Mouse (Mus musculus): ENCODE data around the gene Grin2c. TPM values are rescaled to one million over a fixed set of nuclear protein-coding genes. Genes with fewer than 3 reads are reported as not detected.

The Grin2c gene
- polyA plus RNA-seq, 1 experiment from 2014 or later = 0.18 TPM

Other genes with a start within 250 kb of the Grin2c start
- gene Cd300ld4, start 240.2 kb downstream of the Grin2c start, polyA plus RNA-seq (2016; fragmentation: Nextera tagmentation; extraction: Ambion mirVana) = not detected in 2 replicates
- not detected in 2 replicates for gene Cd300ld5, start 229.5 kb downstream of the Grin2c start, polyA plus RNA-seq (2016; fragmentation: Nextera tagmentation; extraction: Ambion mirVana)
- not detected in 2 replicates for gene Cd300ld3, start 218.8 kb downstream of the Grin2c start, polyA plus RNA-seq (2016; fragmentation: Nextera tagmentation; extraction: Ambion mirVana)
- gene Cd300e, start 205.1 kb downstream of the Grin2c start, polyA plus RNA-seq (2016; fragmentation: Nextera tagmentation; extraction: Ambion mirVana) = not detected in 2 replicates
- gene Rab37, start 175.8 kb downstream of the Grin2c start, polyA plus RNA-seq (2016; fragmentation: Nextera tagmentation; extraction: Ambion mirVana) = 0.44 and 1.4 TPM in 2 replicates
- gene Cd300lf, start 133.3 kb downstream of the Grin2c start, polyA plus RNA-seq (2016; fragmentation: Nextera tagmentation; extraction: Ambion mirVana) = 0.11 TPM in 1 of 2 replicates, not detected in the other
- gene Slc9a3r1, start 103.9 kb downstream of the Grin2c start, polyA plus RNA-seq (2016; fragmentation: Nextera tagmentation; extraction: Ambion mirVana) = 39.6 and 49.8 TPM in 2 replicates
- 6.9 and 10.6 TPM in 2 replicates for gene Tmem104, start 79.8 kb downstream of the Grin2c start, polyA plus RNA-seq (2016; fragmentation: Nextera tagmentation; extraction: Ambion mirVana)
- gene Nat9, start 79.4 kb downstream of the Grin2c start, polyA plus RNA-seq (2016; fragmentation: Nextera tagmentation; extraction: Ambion mirVana) = 18.7 and 24.3 TPM in 2 replicates
- gene Fdxr, start 9.8 kb upstream of the Grin2c start, polyA plus RNA-seq (2016; fragmentation: Nextera tagmentation; extraction: Ambion mirVana) = 17.7 TPM in 2 replicates
- gene Fads6, start 30.4 kb upstream of the Grin2c start, polyA plus RNA-seq (2016; fragmentation: Nextera tagmentation; extraction: Ambion mirVana) = 0.27 and 0.47 TPM in 2 replicates
- gene Otop2, start 39.9 kb upstream of the Grin2c start, polyA plus RNA-seq (2016; fragmentation: Nextera tagmentation; extraction: Ambion mirVana) = not detected in 2 replicates
- gene Ush1g, start 54.8 kb upstream of the Grin2c start, polyA plus RNA-seq (2016; fragmentation: Nextera tagmentation; extraction: Ambion mirVana) = 0.10 TPM in 1 of 2 replicates, not detected in the other
- gene Otop3, start 67.5 kb upstream of the Grin2c start, polyA plus RNA-seq (2016; fragmentation: Nextera tagmentation; extraction: Ambion mirVana) = 0.08 TPM in 1 of 2 replicates, not detected in the other
- gene Hid1, start 100.5 kb upstream of the Grin2c start, polyA plus RNA-seq (2016; fragmentation: Nextera tagmentation; extraction: Ambion mirVana) = 11.3 and 14.8 TPM in 2 replicates
- gene Cdr2l, start 114.7 kb upstream of the Grin2c start, polyA plus RNA-seq (2016; fragmentation: Nextera tagmentation; extraction: Ambion mirVana) = 16.1 and 21.4 TPM in 2 replicates
- gene Mrpl58, start 136.5 kb upstream of the Grin2c start, polyA plus RNA-seq (2016; fragmentation: Nextera tagmentation; extraction: Ambion mirVana) = 228 and 253 TPM in 2 replicates
- 878 and 961 TPM in 2 replicates for gene Atp5h, start 152.7 kb upstream of the Grin2c start, polyA plus RNA-seq (2016; fragmentation: Nextera tagmentation; extraction: Ambion mirVana)
- gene Kctd2, start 152.9 kb upstream of the Grin2c start, polyA plus RNA-seq (2016; fragmentation: Nextera tagmentation; extraction: Ambion mirVana) = 15.0 and 20.1 TPM in 2 replicates
- 0.08 and 0.16 TPM in 2 replicates for gene Trim80, start 173.3 kb upstream of the Grin2c start, polyA plus RNA-seq (2016; fragmentation: Nextera tagmentation; extraction: Ambion mirVana)
- gene Slc16a5, start 195.2 kb upstream of the Grin2c start, polyA plus RNA-seq (2016; fragmentation: Nextera tagmentation; extraction: Ambion mirVana) = not detected in 2 replicates
- 8.1 and 10.8 TPM in 2 replicates for gene Armc7, start 208.4 kb upstream of the Grin2c start, polyA plus RNA-seq (2016; fragmentation: Nextera tagmentation; extraction: Ambion mirVana)
- gene Nt5c, start 224.6 kb upstream of the Grin2c start, polyA plus RNA-seq (2016; fragmentation: Nextera tagmentation; extraction: Ambion mirVana) = 93.3 and 98.0 TPM in 2 replicates
- gene Jpt1, start 247.1 kb upstream of the Grin2c start, polyA plus RNA-seq (2016; fragmentation: Nextera tagmentation; extraction: Ambion mirVana) = 778 and 995 TPM in 2 replicates